Mouse (Mus musculus) spleen, adult 18-20 months (tissue): Measurements from ENCODE around the gene Csk.

Experiments used
- DNase-seq, 2 experiments: peaks; one replicate each; pipeline ENCODE4 v3.0.0; 2022; ENCODE audit warnings: mixed read lengths in 2 of 2

Gene Csk

GRCm38 (mm10) chr9:57653283-57653682 lies at the start of gene Csk:
Csk (minus strand) TSS chr9:57653631.
- peak; percentile 26 to 29 for DNase-seq

DNA sequence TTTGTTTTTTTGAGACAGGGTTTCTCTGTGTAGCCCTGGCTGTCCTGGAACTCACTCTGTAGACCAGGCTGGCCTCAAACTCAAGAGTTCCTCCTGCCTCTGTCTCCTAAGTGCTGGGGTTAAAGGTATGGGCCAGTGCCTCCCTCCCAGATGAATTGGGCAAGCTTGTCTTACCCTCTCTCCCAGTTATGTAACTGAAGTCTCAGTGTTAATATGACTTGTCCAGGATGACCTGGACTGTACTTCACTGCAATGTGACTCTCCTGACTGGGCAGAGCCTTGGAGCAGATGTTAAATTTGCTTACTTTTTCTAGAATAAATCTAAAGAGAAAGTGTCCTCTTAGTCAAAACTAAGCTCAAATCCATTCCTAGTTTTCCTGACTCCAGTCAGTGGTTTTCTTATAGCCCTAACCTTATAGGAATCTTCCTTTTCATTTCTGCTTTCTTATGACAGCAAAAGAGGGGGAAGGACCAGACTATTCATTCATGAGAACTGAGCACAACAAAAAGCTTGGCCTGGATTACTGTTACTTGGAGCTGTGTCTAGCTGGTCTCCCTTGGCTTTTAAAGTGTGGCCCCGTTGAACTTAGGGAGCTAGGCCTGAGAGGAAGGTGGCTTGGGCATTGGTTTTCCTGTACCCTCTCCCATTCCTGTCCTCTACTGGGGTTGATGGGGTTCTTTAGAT lies 45.2 kb upstream of the Csk start:
- no peak for DNase-seq

- no peak for DNase-seq
Observed at GRCm38 (mm10) chr9:57697380-57697779, 43.9 kb upstream of the Csk start.

DNA sequence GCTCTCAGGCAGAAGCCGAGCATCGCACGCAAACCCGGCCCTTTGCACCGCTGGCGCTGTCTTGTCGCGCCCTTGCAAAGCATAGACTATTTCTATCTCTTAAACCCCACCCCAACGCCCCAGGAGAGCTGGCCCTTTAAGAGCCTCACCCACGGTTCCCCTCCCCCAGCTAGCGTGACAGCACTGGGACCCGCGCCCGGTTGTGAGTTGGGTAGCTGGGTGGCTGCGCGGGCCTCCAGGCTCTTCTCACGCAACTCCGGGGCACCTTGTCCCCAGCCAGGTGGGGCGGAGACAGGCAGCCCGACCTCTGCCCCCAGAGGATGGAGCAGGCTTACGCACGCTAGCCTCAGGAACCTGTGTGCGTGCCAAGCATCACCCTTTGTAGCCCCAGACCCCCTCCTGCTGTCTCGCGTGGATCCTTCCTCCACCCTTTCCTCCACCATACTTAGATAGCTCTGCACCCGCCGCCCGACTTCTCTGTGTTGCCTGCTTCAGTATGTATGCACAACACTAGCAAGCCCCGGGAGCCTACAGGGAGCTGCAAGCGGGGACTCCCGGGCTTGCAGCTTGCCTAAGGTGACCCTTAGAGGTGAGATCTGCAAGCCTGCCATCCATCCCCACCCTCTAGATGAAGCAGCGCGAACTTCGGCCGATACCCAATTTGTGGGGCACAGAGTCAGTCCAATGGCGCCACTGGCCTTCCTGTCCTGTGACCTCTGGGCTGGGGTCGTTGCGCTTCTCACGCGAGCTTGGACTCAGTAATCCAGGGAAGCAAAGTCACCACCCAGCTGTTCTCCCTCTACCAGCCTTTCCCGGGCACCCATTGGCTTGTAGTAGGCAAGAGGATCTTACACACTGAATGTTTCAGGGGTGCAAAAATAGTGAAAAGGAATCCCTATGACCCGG lies 43.2 kb upstream of the Csk start:
- no peak for DNase-seq

GRCm38 (mm10) chr9:57694108-57694507 lies 40.7 kb upstream of the Csk start:
- no peak for DNase-seq

GRCm38 (mm10) chr9:57688606-57689005 lies 35.2 kb upstream of the Csk start:
- DNase-seq: no peak

- DNase-seq: peak in 1 of 2 experiments; percentile 13
Observed at GRCm38 (mm10) chr9:57688158-57688557, 34.7 kb upstream of the Csk start.

DNA sequence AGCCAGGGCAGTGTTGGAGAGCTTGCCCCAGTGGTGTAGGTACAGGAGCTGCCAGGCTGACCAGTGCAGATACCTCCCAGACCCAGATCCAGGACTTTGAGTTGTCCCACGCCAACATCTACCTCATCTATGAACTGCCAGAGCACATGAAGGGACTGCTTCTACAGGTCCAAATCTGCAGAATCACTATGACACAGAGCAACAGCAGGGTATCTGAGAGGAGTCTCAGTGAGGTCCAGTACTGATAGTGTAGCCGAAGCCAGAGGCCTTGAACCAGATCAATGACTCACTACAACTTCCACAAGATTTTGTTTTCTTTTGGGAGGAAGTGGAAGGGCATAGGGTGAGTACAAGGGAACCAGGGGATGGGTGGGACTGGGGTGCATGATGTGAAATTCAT lies 34.3 kb upstream of the Csk start, which contains the start of gene Cyp1a1:
Gene Cyp1a1 (plus strand): TSS at position 178 of the 400 bp plus-strand sequence.
- no peak for DNase-seq

- DNase-seq: no peak
Observed at GRCm38 (mm10) chr9:57686011-57686410, 32.6 kb upstream of the Csk start.

DNA sequence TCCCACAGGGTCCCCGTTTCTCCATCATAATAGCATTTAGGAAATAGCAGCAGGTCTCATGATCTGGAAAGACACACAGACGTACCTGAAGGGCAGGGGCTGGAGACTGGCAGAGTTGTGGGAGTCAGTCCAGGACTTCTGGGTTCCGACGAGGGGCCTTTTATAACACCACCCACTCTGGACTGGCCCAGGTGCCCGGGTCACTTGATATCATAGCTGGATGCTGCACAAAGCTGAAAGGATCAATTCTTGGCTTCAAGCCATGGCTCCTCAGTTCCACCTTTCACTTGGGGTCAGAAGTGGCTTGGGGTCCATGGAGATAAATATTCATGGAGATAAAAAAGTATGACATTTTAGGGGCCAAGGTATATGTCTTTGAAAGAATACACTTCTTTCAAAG lies 30.1 kb upstream of the Csk start, which contains the start of gene Cyp1a2:
Gene Cyp1a2 (minus strand): TSS at position 184 of the 400 bp plus-strand sequence.
- DNase-seq: no peak

- no peak for DNase-seq
Observed at GRCm38 (mm10) chr9:57681411-57681810, 28.0 kb upstream of the Csk start.

DNA sequence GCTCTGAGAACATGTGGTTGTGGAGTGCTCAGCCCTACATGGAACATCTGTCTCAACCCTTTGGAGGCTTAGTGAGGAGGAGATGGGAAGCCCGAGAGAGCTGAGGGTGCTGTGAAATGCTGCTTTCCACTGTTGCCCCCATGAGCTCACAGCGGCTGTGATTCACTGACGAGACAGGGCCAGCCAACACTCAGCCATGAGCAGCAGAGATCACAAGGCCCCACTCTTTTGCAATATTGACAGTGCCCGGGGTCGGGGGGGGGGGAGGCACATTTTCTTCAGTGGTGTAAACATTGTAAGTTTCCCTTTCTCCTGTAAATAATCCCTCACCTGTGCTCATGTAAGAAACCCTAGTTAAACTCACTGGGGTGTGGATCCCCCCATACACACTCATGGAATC lies 18.1 kb upstream of the Csk start:
- no peak for DNase-seq

DNA sequence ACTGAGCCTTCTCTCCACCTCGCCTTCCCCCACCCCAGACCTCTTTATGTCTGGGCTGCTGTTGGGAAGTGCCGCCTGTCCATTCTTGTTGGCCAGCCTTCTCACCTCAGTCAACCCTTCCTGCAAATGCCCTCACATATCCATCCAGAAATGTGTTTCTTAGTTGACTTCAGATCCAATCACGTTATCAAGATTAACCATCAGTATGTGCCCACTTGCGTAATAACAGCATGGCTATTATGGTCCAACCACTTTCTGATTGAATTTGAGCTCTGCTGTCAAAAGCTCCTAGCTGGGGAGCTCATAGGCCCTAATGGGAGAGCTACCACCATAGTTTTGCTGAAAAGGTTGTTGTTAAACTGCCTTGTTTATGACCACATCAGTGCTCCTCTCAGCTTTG lies 17.6 kb upstream of the Csk start:
- no peak for DNase-seq

- DNase-seq: no peak
Observed at GRCm38 (mm10) chr9:57669566-57669965, 16.1 kb upstream of the Csk start.

DNA sequence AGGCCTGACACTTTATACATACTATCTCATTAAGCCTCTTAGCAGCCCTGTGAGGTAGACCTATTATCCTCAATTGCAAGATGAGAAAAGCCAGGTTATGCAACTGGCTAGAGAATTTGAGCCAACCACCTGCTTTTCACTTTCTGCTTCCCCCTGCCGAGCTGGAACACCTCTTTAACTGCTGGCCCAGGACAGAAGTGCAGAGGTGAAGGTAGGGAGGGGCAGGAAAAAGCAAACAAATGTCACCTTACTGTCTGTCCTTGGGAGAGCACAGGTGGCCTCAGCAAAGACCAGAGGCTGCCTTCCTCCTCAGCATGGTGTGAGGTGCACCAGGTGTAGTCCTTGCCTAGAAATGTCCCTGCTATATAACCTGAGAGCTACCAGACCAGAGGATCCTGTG lies 14.8 kb upstream of the Csk start:
- DNase-seq: no peak

DNA sequence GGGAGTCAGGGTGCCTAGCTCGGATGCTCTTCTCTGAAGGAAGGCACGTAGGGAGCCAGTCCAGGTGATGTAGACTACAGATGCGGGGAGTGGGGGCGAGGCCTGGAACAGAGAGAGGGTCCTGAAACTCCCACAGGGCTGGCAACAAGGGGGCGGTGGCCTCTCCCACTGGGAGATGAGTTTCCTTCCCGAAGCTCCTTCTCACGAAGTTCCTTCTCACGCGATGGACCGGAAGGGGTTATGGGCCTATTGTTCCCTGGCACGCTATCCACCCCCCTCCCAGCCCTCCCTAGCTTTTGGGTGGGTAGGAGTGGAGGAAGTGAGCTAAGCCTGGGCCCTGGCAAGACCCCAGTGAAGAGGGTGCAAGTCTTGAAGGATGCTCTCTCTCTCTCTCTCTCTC lies 14.4 kb upstream of the Csk start:
- no peak for DNase-seq

DNA sequence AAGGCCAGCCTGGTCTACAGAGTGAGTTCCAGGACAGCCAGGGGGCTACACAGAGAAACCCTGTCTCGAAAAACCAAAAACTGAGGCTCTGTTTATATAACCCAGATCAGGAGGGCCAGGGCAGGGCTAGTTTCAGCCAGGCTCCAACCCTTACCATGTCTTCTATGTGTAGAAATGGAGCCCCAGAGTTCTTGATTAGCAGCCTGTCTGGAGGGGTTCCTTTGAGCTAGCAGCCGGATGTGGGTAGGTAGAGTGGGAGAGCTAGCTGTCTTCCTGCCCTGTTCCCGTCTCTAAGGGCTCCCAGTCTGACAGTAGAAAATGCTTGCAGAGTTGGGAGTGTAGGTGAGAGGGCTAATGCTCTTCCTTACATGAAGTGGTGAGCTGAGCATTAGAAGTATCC lies 13.7 kb upstream of the Csk start:
- DNase-seq: no peak

GRCm38 (mm10) chr9:57666536-57666935 lies 13.1 kb upstream of the Csk start:
- DNase-seq: no peak

DNA sequence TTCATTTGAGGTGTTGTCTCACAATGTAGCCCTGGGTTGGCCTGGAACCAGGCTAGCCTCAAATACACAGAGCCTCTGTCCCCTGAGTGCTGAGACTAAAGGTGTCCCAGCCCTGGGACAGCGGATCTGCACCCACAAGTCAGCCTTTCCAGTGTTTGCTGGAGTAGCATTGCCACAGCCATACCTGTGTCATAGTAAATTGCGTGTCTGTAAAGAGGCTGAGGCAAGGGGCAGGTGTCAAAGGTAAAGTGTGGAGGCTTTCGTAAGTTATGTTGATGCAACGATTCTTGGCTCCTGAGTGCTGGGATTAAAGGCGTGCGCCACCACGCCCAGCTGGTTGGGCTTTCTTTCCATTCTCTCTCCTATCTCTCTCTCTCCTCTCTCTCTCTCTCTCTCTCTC lies 11.2 kb upstream of the Csk start:
- DNase-seq: no peak

DNA sequence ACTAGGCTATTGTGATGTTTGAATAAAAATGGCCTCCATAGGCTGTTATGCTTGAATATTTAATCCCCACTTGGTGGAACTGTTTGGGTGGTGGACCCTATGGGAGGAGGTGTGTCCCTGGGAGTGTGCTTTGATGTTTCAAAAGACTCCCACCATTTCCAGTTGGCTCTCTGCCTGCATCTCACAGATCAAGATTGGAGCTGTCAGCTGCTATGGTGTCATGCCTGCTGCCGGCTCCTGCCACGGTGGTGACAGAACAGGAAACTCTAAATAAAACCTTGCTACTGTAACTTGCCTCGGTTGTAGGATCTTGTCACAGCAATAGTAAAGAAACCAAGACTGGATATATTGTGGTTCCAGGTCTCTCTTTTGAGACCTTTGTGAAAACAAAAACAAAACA lies 8.1 kb upstream of the Csk start:
- DNase-seq: no peak

- no peak for DNase-seq
Observed at GRCm38 (mm10) chr9:57660501-57660900, 7.1 kb upstream of the Csk start.

DNA sequence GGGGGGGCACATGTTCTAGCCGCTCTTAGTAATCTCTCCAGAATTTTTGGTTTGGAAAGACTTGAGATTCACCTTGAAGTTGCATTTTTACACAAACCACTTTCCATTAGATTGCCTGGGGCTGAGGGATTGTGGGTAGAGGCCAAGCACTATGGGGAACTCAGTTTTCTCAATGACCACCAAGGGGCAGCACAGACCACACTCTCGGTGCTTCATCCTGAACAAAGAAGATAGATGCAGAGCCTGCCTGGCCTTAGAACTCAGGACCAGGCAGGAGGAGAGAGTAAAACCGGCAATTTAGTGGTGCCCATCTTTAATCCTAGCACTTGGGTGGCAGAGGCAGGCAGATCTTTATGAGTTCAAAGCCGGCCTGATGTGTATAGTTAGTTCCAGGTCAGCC lies 6.3 kb upstream of the Csk start:
- peak; percentile 52 to 61 for DNase-seq

GRCm38 (mm10) chr9:57658970-57659369 lies 5.5 kb upstream of the Csk start:
- DNase-seq: no peak

DNA sequence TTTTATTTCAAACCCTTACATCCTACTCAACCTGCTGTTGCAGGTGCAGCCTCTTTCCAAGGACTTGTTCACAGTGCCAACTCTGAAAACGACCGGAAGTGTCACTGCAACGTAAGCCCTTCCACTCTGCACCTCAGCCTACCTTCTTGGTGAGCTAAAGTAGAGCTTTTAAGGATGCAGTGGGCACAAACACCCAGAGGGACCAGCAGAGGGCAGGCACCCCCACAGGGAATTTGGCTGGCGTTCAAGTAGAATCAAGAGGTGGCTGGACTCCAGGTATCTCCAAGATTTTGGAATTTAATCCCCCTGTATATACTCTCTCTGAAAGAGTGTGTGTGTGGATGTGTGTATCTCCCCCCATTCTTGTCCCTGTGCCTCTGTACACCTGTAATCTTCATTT lies 4.4 kb upstream of the Csk start:
- no peak for DNase-seq
